Mouse (Mus musculus): ENCODE measurements at regions not wholly inside any gene's neighbourhood (a gene's known extent, or its start where the extent isn't known, plus 50 kb on each side); places are given as distances from the start of the nearest gene placed in this dataset.

GRCm38 (mm10) chr17:79176356-79176755 lies 124.7 kb downstream of the Qpct start:
- ATAC-seq (ENCODE audit: low FRiP score): no peak
- Histone ChIP-seq H3K9me3 (ENCODE audit: control insufficient read depth, low read length) (no peaks in the 10 kb centered on the region), H3K9ac (ENCODE audit: low read length) (no peak overlapping the region), H3K27me3 (ENCODE audit: control insufficient read depth, insufficient read depth, low read length) (no peaks in the 10 kb centered on the region), H3K4me3 (ENCODE audit: low read depth, low read length) (no peak overlapping the region), H3K4me1 (ENCODE audit: control insufficient read depth, insufficient read depth, low read length) (no peaks in the 10 kb centered on the region), H3K4me2 (no peak overlapping the region), H3K36me3 (ENCODE audit: control insufficient read depth, insufficient read depth, low read length) (no peaks in the 10 kb centered on the region), H3K27ac (ENCODE audit: low read depth, low read length) (no peak overlapping the region)
- WGBS: 90% methylated on average over 7 of the region's 7 CpGs
- no peak for DNase-seq (ENCODE audit: low spot score, missing footprints)

- Histone ChIP-seq H3K27ac (ENCODE audit: low read depth, low read length) (no peak overlapping the region), H3K27me3 (ENCODE audit: control insufficient read depth, insufficient read depth, low read length) (no peaks in the 10 kb centered on the region), H3K9me3 (ENCODE audit: control insufficient read depth, low read length) (no peaks in the 10 kb centered on the region), H3K9ac (ENCODE audit: low read length) (no peak overlapping the region), H3K4me2 (no peak overlapping the region), H3K4me3 (ENCODE audit: low read depth, low read length) (no peak overlapping the region), H3K4me1 (ENCODE audit: control insufficient read depth, insufficient read depth, low read length) (no peaks in the 10 kb centered on the region), H3K36me3 (ENCODE audit: control insufficient read depth, insufficient read depth, low read length) (no peaks in the 10 kb centered on the region)
- WGBS: 79% methylated on average over 2 of the region's 2 CpGs
- ATAC-seq (ENCODE audit: low FRiP score) (no peak), DNase-seq (ENCODE audit: low spot score, missing footprints) (no peak)
Measured at GRCm38 (mm10) chr17:79175381-79175780, 123.7 kb downstream of the Qpct start.

GRCm38 (mm10) chr17:79172328-79172727 lies 120.6 kb downstream of the Qpct start:
- no peak overlapping the region for H3K9ac ChIP-seq (ENCODE audit: low read length)
- no peak overlapping the region for H3K27ac ChIP-seq (ENCODE audit: low read depth, low read length)
- no peaks in the 10 kb centered on the region for H3K4me1 ChIP-seq (ENCODE audit: control insufficient read depth, insufficient read depth, low read length)
- DNase-seq (ENCODE audit: low spot score, missing footprints): no peak
- H3K9me3 ChIP-seq (ENCODE audit: control insufficient read depth, low read length): no peaks in the 10 kb centered on the region
- H3K36me3 ChIP-seq (ENCODE audit: control insufficient read depth, insufficient read depth, low read length): no peaks in the 10 kb centered on the region
- 81% methylated on average over 2 of the region's 2 CpGs for WGBS
- H3K4me2 ChIP-seq: no peak overlapping the region
- no peaks in the 10 kb centered on the region for H3K27me3 ChIP-seq (ENCODE audit: control insufficient read depth, insufficient read depth, low read length)
- no peak for ATAC-seq (ENCODE audit: low FRiP score)
- no peak overlapping the region for H3K4me3 ChIP-seq (ENCODE audit: low read depth, low read length)

GRCm38 (mm10) chr17:79170690-79171089 lies 119.0 kb downstream of the Qpct start:
- Histone ChIP-seq H3K9me3 (ENCODE audit: control insufficient read depth, low read length) (no peaks in the 10 kb centered on the region), H3K27ac (ENCODE audit: low read depth, low read length) (no peak overlapping the region), H3K4me1 (ENCODE audit: control insufficient read depth, insufficient read depth, low read length) (no peaks in the 10 kb centered on the region), H3K4me2 (no peak overlapping the region), H3K4me3 (ENCODE audit: low read depth, low read length) (no peak overlapping the region), H3K27me3 (ENCODE audit: control insufficient read depth, insufficient read depth, low read length) (no peaks in the 10 kb centered on the region), H3K9ac (ENCODE audit: low read length) (no peak overlapping the region), H3K36me3 (ENCODE audit: control insufficient read depth, insufficient read depth, low read length) (no peaks in the 10 kb centered on the region)
- ATAC-seq (ENCODE audit: low FRiP score) (no peak), DNase-seq (ENCODE audit: low spot score, missing footprints) (no peak)
- 88% methylated on average over 4 of the region's 4 CpGs for WGBS

DNA sequence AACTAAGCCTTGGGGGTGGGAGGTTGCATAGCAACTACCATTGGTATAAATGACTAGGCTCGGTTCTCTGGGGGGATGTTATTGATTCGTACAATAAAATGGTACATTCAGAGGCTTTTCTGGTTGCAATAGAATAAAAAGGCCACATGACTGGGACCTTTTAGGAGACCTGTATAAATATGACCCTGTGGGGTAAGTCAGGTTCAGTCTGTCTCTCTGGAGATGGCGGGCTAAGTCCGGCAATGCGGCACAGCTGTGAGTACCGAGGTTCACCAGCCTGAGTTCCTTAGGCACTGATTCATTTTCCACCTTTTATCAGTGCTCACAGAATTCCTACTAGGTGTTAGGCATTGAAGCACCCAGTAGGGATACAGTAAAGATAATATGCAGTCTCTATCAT lies 115.5 kb downstream of the Qpct start:
- Histone ChIP-seq H3K9ac (ENCODE audit: low read length) (no peak overlapping the region), H3K4me3 (ENCODE audit: low read depth, low read length) (no peak overlapping the region), H3K4me1 (ENCODE audit: control insufficient read depth, insufficient read depth, low read length) (no peaks in the 10 kb centered on the region), H3K9me3 (ENCODE audit: control insufficient read depth, low read length) (no peaks in the 10 kb centered on the region), H3K36me3 (ENCODE audit: control insufficient read depth, insufficient read depth, low read length) (no peaks in the 10 kb centered on the region), H3K4me2 (no peak overlapping the region), H3K27ac (ENCODE audit: low read depth, low read length) (no peak overlapping the region), H3K27me3 (ENCODE audit: control insufficient read depth, insufficient read depth, low read length) (no peaks in the 10 kb centered on the region)
- peak; percentile 70; the same call in 1 of the 2 replicates for ATAC-seq (ENCODE audit: low FRiP score)
- no peak for DNase-seq (ENCODE audit: low spot score, missing footprints)
- 77% methylated on average over 6 of the region's 6 CpGs for WGBS

- no peak for DNase-seq (ENCODE audit: low spot score, missing footprints)
- no peaks in the 10 kb centered on the region for H3K36me3 ChIP-seq (ENCODE audit: control insufficient read depth, insufficient read depth, low read length)
- no peak overlapping the region for H3K4me3 ChIP-seq (ENCODE audit: low read depth, low read length)
- no peak for ATAC-seq (ENCODE audit: low FRiP score)
- no peak overlapping the region for H3K9ac ChIP-seq (ENCODE audit: low read length)
- H3K27me3 ChIP-seq (ENCODE audit: control insufficient read depth, insufficient read depth, low read length): no peaks in the 10 kb centered on the region
- H3K4me1 ChIP-seq (ENCODE audit: control insufficient read depth, insufficient read depth, low read length): no peaks in the 10 kb centered on the region
- WGBS: 77% methylated on average over 5 of the region's 5 CpGs
- H3K9me3 ChIP-seq (ENCODE audit: control insufficient read depth, low read length): no peaks in the 10 kb centered on the region
- no peak overlapping the region for H3K27ac ChIP-seq (ENCODE audit: low read depth, low read length)
- H3K4me2 ChIP-seq: no peak overlapping the region
Measured at GRCm38 (mm10) chr17:79164874-79165553, 113.3 kb downstream of the Qpct start.

DNA sequence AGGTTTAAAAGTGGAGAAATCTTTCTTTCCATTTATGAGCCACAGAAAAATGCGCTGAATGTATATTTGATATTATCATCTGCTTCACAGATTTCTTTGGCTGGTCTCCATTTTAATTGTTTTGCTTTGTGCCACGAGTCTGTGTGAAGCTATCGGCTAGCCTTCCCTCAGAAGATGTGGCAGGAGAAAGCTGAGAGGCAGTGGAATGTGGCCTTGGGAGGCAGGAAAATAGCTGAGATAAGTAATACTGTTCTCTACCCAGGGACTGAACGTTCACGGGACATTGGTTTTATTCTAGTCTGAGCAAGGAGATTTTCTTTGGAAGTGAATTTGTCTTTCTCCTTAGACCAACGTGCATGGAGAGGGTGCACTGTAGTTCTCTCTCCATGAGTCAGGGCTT lies 112.3 kb downstream of the Qpct start:
- H3K4me1 ChIP-seq (ENCODE audit: control insufficient read depth, insufficient read depth, low read length): no peaks in the 10 kb centered on the region

DNA sequence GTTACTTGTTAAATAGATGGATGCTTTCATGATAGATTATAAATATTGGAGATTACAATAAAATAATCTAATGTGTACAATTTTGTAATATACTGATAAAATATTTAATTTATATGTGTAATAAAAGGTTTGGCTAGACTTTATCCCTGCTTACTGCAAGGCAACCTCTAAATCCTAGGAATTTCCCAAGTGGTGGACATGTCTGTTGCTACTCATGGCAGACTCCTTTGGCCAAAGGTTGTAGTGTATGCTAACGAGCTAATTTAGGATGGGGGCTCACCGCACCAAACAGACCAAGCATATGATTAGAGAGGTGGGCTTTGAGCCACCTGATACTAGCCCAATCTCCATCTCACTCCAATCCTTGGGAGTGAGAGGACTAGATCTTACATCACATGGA lies 102.4 kb downstream of the Qpct start:
- no peak overlapping the region for H3K4me2 ChIP-seq
- no peaks in the 10 kb centered on the region for H3K4me1 ChIP-seq (ENCODE audit: control insufficient read depth, insufficient read depth, low read length)
- no peak for DNase-seq (ENCODE audit: low spot score, missing footprints)
- no peak overlapping the region for H3K9ac ChIP-seq (ENCODE audit: low read length)
- whole genome bisulfite sequencing: 87% methylated on average over 2 of the region's 2 CpGs
- ATAC-seq (ENCODE audit: low FRiP score): no peak
- H3K36me3 ChIP-seq (ENCODE audit: control insufficient read depth, insufficient read depth, low read length): no peaks in the 10 kb centered on the region
- no peaks in the 10 kb centered on the region for H3K9me3 ChIP-seq (ENCODE audit: control insufficient read depth, low read length)
- no peaks in the 10 kb centered on the region for H3K27me3 ChIP-seq (ENCODE audit: control insufficient read depth, insufficient read depth, low read length)
- H3K4me3 ChIP-seq (ENCODE audit: low read depth, low read length): no peak overlapping the region
- H3K27ac ChIP-seq (ENCODE audit: low read depth, low read length): no peak overlapping the region

More for the DNA sequence above, 112.3 kb downstream of the Qpct start:
- 84% methylated on average over 6 of the region's 6 CpGs for WGBS
- Histone ChIP-seq H3K36me3 (ENCODE audit: control insufficient read depth, insufficient read depth, low read length) (no peaks in the 10 kb centered on the region), H3K9me3 (ENCODE audit: control insufficient read depth, low read length) (no peaks in the 10 kb centered on the region), H3K4me3 (ENCODE audit: low read depth, low read length) (no peak overlapping the region), H3K4me2 (no peak overlapping the region), H3K9ac (ENCODE audit: low read length) (no peak overlapping the region), H3K27me3 (ENCODE audit: control insufficient read depth, insufficient read depth, low read length) (no peaks in the 10 kb centered on the region), H3K27ac (ENCODE audit: low read depth, low read length) (no peak overlapping the region)
- DNase-seq (ENCODE audit: low spot score, missing footprints) (no peak), ATAC-seq (ENCODE audit: low FRiP score) (no peak)

GRCm38 (mm10) chr17:79152823-79153222 lies 101.1 kb downstream of the Qpct start:
- ATAC-seq (ENCODE audit: low FRiP score): no peak
- H3K9ac ChIP-seq (ENCODE audit: low read length): no peak overlapping the region
- H3K9me3 ChIP-seq (ENCODE audit: control insufficient read depth, low read length): no peaks in the 10 kb centered on the region
- no peak overlapping the region for H3K4me2 ChIP-seq
- H3K4me3 ChIP-seq (ENCODE audit: low read depth, low read length): no peak overlapping the region
- no peaks in the 10 kb centered on the region for H3K36me3 ChIP-seq (ENCODE audit: control insufficient read depth, insufficient read depth, low read length)
- WGBS: 89% methylated on average over 3 of the region's 3 CpGs
- H3K27ac ChIP-seq (ENCODE audit: low read depth, low read length): no peak overlapping the region
- DNase-seq (ENCODE audit: low spot score, missing footprints): no peak
- H3K27me3 ChIP-seq (ENCODE audit: control insufficient read depth, insufficient read depth, low read length): no peaks in the 10 kb centered on the region
- H3K4me1 ChIP-seq (ENCODE audit: control insufficient read depth, insufficient read depth, low read length): no peaks in the 10 kb centered on the region

All from midbrain, embryonic 11.5 days (tissue).